Comparison of ENCODE assay signal across 7 mouse cellular contexts in the genomic region with DNA sequence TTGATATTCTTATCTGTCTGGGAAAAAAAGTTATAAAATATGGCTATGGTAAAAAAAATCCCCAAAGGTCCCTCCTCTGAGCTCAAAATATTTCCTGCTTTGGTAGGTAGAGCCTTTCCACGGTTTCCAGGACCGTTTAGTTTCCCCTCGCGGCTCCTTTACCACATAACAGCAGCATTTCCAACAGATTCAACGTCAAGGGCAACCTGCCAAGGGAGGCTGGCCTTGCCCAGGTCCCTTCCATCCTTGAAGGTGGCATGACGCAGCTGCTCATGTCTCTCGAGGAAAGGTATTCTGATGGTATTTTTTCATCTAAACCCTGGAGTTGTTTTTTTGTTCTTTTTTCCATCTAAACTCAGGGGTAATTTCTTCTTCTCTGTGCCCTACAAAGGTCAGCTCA.
DNase-seq lines count a peak whose midpoint lies in the region; ATAC-seq and TF ChIP-seq lines count a peak whose summit lies in the region.

No protein-coding gene starts in this region.

- ATAC-seq in kidney, postnatal 0 days (replicated peaks; ENCODE audit: low FRiP score, low read depth): no peak
- ATAC-seq in megakaryocyte-erythroid progenitor cell, adult 5-6 weeks (replicated peaks; ENCODE audit: low FRiP score, low TSS enrichment, poor library complexity, severe bottlenecking): 0 out of 2 replicates have a peak, but pooled peaks have one; percentile 57

- H3K4me1 ChIP-seq in kidney, postnatal 0 days (replicated peaks; ENCODE audit: insufficient read depth, low read length): peaks cover 7% of the 10 kb centered on the region

- H3K9me3 ChIP-seq in kidney, postnatal 0 days (replicated peaks; ENCODE audit: low read length): no peaks in the 10 kb centered on the region

- WGBS in kidney, postnatal 0 days: 15% methylated on average over 7 of the region's 7 CpGs

- peak overlapping the region; percentile 31; the same call in 1 of the 2 replicates for H3K9ac ChIP-seq in kidney, postnatal 0 days (ENCODE audit: low read depth, low read length)

- TF ChIP-seq CTCF in kidney, postnatal 0 days (IDR thresholded peaks at IDR 0.05; ENCODE audit: low read depth): no peak

- intact Hi-C loops in left cerebral cortex, postnatal 14 days (cut with DNase I): no loop called here

- no peaks in the 10 kb centered on the region for H3K27me3 ChIP-seq in kidney, postnatal 0 days (ENCODE audit: insufficient read depth, low read length)

- no peaks in the 10 kb centered on the region for H3K36me3 ChIP-seq in kidney, postnatal 0 days (ENCODE audit: insufficient read depth, low read length)

- peak overlapping the region; percentile 18; the same call in 1 of the 2 replicates for H3K4me3 ChIP-seq in kidney, postnatal 0 days (replicated peaks; ENCODE audit: low read depth, low read length)

- H3K27ac ChIP-seq in kidney, postnatal 0 days: peak overlapping the region; percentile 83

- H3K4me2 ChIP-seq in kidney, postnatal 0 days (ENCODE audit: low read length): peak overlapping the region; percentile 51

- peak; percentile 27 for DNase-seq in Muller cell, postnatal 12 days (ENCODE audit: inconsistent ontology term)
- DNase-seq in adrenal gland, adult 18-20 months (ENCODE audit: low spot score in 2 of 2): peak; percentile 55 to 58
- peak; percentile 2 for DNase-seq in gastrocnemius, postnatal 25 days
- DNase-seq in kidney, postnatal 0 days (ENCODE audit: low spot score): no peak
- DNase-seq in urinary bladder, postnatal 14 days (ENCODE audit: low spot score): peak; percentile 69
- DNase-seq in left cerebral cortex, postnatal 14 days (ENCODE audit: low spot score in 2 of 2): no peak

Comparison
In these comparisons a context has a peak if more than half of its experiments do, and no peak if none do; other contexts are left out.
1. DNase-seq: peak in Muller cell, postnatal 12 days (single experiment), adrenal gland, adult 18-20 months (2 of 2), gastrocnemius, postnatal 25 days (single experiment) and urinary bladder, postnatal 14 days (single experiment); none in kidney, postnatal 0 days (single experiment) and left cerebral cortex, postnatal 14 days (0 of 2).